Mouse (Mus musculus) C2C12 (cell line): ENCODE measurements at regions not wholly inside any gene's neighbourhood (a gene's known extent, or its start where the extent isn't known, plus 50 kb on each side); places are given as distances from the start of the nearest gene placed in this dataset.

ENCODE experiments used
- CEBPB ChIP-seq: IDR thresholded peaks from one replicate; pipeline ENCODE4 v1.6.1; 2011; ENCODE audit warnings: low read depth, mild to moderate bottlenecking, control low read depth, moderate library complexity
- CTCF ChIP-seq: IDR thresholded peaks from one replicate; pipeline ENCODE4 v1.5.1; 2011; ENCODE audit not compliant: control insufficient read depth, insufficient read depth, insufficient read length
- MAX ChIP-seq: IDR thresholded peaks from one replicate; pipeline ENCODE4 v1.6.1; 2011; ENCODE audit warnings: mild to moderate bottlenecking, control low read depth
- MYOD1 ChIP-seq: IDR thresholded peaks from one replicate; pipeline ENCODE4 v1.6.1; 2011; ENCODE audit warnings: low read depth; ENCODE audit not compliant: control insufficient read depth, insufficient read length
- MYOG ChIP-seq: IDR thresholded peaks from one replicate; pipeline ENCODE4 v1.6.1; 2011; ENCODE audit not compliant: control insufficient read depth, insufficient read length; ENCODE audit errors: extremely low read depth
- USF1 ChIP-seq: IDR thresholded peaks from one replicate; pipeline ENCODE4 v1.6.1; 2011; ENCODE audit warnings: low read depth, mild to moderate bottlenecking, control low read depth, moderate library complexity

DNA sequence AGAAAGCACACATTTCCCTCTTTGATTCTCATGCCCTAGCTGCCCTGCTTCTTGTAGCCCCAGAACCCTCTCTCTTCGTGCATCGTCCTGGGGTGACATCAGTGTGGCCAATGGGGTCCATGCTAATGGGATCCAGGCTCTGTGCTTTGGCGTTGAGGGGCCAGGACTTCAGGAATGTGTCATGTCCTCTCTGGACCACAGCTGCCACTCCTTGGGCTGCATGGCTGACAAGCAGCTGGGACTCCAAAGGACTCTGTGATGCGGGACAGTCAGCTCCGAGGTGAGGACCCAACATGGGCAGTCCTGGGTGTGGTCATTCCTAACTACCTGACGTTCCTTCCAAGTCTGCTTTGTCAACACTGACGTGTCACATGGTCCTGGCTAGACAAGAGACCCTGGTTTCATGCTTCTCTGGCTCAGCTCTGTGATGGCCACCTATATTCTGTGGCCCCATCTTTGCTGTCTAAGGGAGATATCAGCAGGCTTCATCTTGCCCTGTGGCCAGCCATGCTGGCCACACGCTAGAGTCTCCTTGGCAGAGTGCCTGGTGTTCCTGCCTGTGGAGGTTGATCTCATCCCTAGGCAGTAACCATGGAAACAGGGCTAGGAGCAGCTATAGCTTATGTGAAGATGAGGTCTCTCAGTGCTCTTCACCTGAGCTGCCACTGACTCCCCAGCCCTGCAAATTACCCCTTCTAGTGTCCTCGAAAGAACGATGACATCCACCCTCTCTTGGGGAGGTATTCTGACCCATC lies 125.4 kb downstream of the Plxna1 start:
- TF ChIP-seq CTCF (no peak), USF1 (no peak), MYOD1 (peak; percentile 1), CEBPB (no peak), MAX (no peak), MYOG (no peak)
